Mouse (Mus musculus) adrenal gland, postnatal 25 days (tissue): ENCODE data around the gene Prr5l. TPM values are rescaled to one million over a fixed set of nuclear protein-coding genes. Genes with fewer than 3 reads are reported as not detected.
A peak's percentile ranks its signal among the peaks of the same experiment; 100 is the strongest.

Experiments used
- DNase-seq: peaks from one replicate; pipeline ENCODE4 v3.0.0; 2021; ENCODE audit warnings: mixed read lengths
- total RNA-seq: library from RNA; stranded (reverse); gene quantifications from 2 replicates; pipeline ENCODE4 v1.2.3, GENCODE M21; 2021

The Prr5l gene
- total RNA-seq, 1 experiment from 2014 or later, result 5.9 TPM

- DNase-seq, result peak; percentile 16
Observed at GRCm38 (mm10) chr2:101722370-101723332, 160.2 kb downstream of the Prr5l start.

- DNase-seq, result no peak
Observed at GRCm38 (mm10) chr2:101721835-101722234, 161.0 kb downstream of the Prr5l start.

DNA sequence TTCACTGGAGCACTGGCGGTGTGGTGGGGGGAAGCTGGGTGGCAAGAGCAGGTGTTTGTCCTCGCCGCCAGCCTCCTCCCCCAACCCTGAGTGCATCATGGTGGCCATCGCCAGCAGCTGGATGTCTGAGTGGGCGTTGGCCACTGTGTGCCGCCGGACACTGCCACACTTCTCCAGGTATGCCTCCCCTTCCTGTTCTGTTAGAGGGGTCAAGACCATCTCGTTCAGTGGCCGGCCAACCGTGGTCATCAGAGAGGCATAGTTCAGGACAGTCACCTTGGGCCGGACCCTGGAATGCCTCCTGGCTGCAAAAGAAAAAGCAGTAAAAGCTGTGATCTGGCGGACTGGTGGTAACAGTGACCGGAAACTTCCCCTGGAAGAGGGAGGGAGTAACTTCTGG lies 165.7 kb downstream of the Prr5l start:
- no peak for DNase-seq

DNA sequence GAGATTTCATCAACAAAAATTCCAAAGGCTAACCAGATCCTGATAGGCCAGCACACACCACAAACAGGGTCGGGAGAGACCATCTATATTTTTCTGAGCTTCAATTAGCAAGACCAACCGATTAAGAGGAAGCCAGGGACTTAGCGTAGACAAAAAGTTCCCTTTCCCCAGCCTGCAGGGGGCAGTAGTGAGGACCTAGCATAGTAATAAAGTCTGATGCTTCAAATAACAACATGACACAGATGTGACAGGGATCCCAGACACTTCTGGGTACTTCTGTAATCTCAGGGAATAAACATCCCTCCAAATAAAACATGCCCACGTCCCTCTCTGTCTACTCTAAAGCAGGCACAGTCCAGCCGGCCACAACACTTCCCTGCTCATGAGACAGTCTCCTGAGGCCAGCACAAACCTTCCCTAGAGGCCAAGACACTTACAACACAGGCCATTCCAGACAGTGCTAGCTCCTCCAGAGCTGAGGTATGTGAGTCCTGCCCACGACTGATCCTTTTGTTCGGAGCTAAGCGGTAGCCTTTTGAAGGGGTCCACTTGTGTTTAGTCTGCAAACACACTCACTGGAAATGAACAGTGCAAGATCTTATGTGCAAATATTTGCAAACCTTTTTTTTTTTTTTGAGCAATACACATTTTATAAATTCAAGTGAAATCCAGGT lies 167.0 kb downstream of the Prr5l start:
- peak; percentile 28 for DNase-seq

- DNase-seq, result no peak
Observed at GRCm38 (mm10) chr2:101711608-101712007, 171.2 kb downstream of the Prr5l start.

- DNase-seq, result no peak
Observed at GRCm38 (mm10) chr2:101705941-101706485, 176.8 kb downstream of the Prr5l start.

GRCm38 (mm10) chr2:101699284-101699683 lies 183.5 kb downstream of the Prr5l start:
- DNase-seq, result no peak

GRCm38 (mm10) chr2:101695584-101695983 lies 187.2 kb downstream of the Prr5l start:
- no peak for DNase-seq

DNA sequence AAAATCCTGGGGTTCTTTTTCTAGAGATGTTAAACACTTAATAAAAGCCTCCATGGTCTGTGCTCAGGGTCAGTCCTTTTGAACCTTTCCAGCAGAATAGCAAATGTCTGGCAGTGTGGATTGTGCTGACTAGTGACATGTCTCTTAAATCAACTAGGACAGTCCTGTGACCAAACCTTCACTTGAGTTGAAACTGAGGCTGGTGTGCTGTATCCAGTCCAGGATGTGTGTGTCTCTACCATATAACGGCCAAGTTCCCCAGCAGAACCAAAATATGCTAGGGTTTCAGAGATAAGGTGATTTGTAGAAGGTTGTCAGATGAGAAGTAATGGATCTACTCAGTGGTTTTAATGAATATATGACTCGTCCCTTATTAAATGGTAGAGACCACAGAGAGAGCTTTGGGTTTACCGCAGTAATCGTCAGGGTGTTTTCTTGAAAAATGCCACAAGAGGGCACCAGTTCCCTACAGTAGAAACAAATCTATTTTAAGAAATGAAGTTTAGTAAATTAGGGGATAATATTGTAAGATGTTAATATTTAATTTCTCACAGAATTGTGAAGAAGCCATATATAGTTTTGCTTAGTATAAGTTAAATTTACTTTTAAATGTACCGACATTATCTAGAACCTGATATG lies 189.1 kb downstream of the Prr5l start:
- no peak for DNase-seq

DNA sequence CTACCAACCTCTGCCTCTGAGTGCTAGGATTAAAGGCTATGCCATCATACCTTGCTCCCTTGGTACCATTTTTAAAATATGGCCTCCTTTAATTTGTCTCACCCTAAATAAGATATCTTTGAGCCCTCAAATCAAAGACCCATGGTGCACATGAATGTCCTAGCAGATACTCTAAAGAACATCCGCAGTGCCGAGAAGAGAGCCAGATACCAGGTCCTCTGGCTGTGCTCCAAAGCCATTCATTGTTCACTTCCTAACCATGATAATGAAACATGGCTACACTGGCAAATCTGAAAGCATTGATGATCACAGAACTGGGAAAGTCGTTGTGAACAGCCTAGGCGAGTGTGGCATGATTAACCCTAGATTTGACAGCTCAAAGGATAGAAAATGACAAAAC lies 189.8 kb downstream of the Prr5l start:
- no peak for DNase-seq

GRCm38 (mm10) chr2:101690252-101690827 lies 192.5 kb downstream of the Prr5l start:
- DNase-seq, result no peak

DNA sequence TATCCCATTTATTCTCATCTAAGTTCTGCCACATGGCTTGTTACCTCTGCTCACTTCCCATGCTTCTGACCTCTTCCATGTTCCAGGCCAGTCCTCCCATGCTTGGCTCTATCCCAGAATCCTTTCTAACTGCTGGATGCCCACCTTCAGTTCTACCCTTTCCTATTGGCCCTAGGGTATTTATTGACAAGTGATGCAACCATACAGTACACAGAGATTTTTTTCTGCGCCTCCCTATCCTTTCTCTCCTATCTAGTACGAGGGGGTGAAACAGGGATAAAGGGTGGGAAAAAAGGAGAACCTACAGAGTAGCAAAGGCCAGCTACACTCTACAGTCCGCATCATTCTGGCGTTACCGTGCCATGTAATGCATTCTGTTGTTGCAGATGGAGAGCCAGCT lies 194.8 kb downstream of the Prr5l start:
- DNase-seq, result no peak

DNA sequence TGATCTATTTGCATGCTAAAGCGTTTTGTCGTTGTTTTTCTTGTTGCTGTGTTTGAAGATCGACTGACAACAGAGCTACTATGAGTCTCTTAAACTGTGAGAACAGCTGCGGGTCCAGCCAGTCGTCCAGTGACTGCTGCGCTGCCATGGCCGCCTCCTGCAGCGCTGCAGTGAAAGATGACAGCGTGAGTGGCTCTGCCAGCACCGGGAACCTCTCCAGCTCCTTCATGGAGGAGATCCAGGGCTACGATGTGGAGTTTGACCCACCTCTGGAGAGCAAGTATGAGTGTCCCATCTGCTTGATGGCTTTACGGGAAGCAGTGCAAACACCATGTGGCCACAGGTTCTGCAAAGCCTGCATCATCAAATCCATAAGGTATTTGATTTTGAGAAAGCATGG lies 198.4 kb downstream of the Prr5l start:
- DNase-seq, result peak; percentile 12

- DNase-seq, result no peak
Observed at GRCm38 (mm10) chr2:101679164-101679784, 203.6 kb downstream of the Prr5l start.

DNA sequence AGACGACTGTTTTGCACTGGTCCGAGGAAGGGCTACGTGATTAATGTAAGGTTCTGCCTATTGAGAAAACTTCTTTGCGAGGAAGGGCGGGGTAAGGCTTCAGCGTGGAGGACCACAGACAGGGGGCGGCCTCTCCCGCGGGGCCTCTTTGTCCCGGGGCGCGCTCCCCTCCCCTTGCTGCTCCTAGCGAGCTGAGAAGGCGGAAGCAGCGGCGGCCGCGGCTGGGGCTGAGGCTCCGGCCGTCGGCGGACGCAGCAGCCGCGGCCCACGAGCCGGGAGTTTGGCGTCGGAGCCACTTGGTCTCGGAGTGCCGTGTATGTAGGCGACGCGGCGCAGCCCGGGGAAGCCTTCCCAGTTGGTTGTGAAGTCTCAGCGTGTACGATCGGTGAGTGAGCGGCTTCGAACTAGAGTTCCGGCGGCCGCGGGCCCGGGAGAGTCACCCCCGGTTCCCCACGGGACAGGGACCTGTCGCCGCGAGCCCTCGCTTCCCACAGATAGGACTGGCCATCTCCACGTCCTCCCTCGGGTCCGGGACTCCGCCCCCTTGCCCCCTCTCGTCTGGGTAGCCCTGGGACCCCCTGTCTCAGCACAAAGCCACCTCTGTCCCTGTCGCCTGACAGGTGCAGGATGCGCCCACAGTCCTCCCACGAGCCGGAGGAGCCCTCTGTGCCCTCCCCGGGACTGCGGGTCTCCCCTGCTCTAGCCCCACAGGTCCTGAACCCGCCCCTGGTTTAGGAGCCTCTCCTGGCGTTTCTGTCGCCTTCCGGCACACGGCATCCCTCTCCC lies 204.4 kb downstream of the Prr5l start, which contains the start of gene Traf6:
TSS of gene Traf6 (plus strand) at position 194 of the 786 bp plus-strand sequence.
- DNase-seq, result peak; percentile 93

GRCm38 (mm10) chr2:101673547-101673946 lies 209.3 kb downstream of the Prr5l start:
- no peak for DNase-seq

GRCm38 (mm10) chr2:101668751-101669150 lies 214.1 kb downstream of the Prr5l start:
- no peak for DNase-seq

- no peak for DNase-seq
Observed at GRCm38 (mm10) chr2:101665703-101666092, 217.1 kb downstream of the Prr5l start.

GRCm38 (mm10) chr2:101665058-101665702 lies 217.6 kb downstream of the Prr5l start:
- peak; percentile 64 for DNase-seq
